9 mouse cellular contexts compared by ENCODE assay signal in genomic region chr16:90747143-90747542, GRCm38 (mm10). TPM values are rescaled to one million over a fixed set of nuclear protein-coding genes. Genes with fewer than 3 reads are reported as not detected.
A peak's percentile ranks its signal among the peaks of the same experiment; 100 is the strongest.
DNase-seq lines count a peak whose midpoint lies in the region; ATAC-seq and TF ChIP-seq lines count a peak whose summit lies in the region.
"Had no signal": no experiment of that assay in that cellular context is flagged by ENCODE, and none has a peak within 500 bp of the region (broad histone marks: within the 10 kb centered on the region; RNA-seq: fewer than 3 reads in every experiment).

No protein-coding gene starts in this region.

- no peak overlapping the region for H3K4me3 ChIP-seq in heart, embryonic 11.5 days (ENCODE audit: low read depth, low read length)
- no peak overlapping the region for H3K4me3 ChIP-seq in testis, adult 2 months (ENCODE audit: control insufficient read depth, low read depth, low read length)
- no peak overlapping the region for H3K4me3 ChIP-seq in liver, embryonic 11.5 days (ENCODE audit: low read depth, low read length)

- no peak for TF ChIP-seq CTCF in testis, adult 2 months (IDR thresholded peaks at IDR 0.05; ENCODE audit: control insufficient read depth, insufficient read depth, insufficient replicate concordance, low read depth, low read length)

- H3K27me3 ChIP-seq in heart, embryonic 11.5 days (ENCODE audit: control insufficient read depth, insufficient read depth, low read length): no peaks in the 10 kb centered on the region
- no peaks in the 10 kb centered on the region for H3K27me3 ChIP-seq in testis, adult 2 months (ENCODE audit: control insufficient read depth, insufficient read depth, low read length)
- no peaks in the 10 kb centered on the region for H3K27me3 ChIP-seq in liver, embryonic 11.5 days (replicated peaks; ENCODE audit: control insufficient read depth, insufficient read depth, low read length)

- no peak for ATAC-seq in heart, embryonic 11.5 days (replicated peaks; ENCODE audit: insufficient number of reproducible peaks, low FRiP score, low TSS enrichment)
- ATAC-seq in liver, embryonic 11.5 days (replicated peaks; ENCODE audit: low FRiP score): no peak
- ATAC-seq: intestine, embryonic 16.5 days had no signal

- TF ChIP-seq POLR2A in testis, adult 2 months (IDR thresholded peaks at IDR 0.05; ENCODE audit: control insufficient read depth, low read depth, low read length): no peak

- 62% methylated on average over 6 of the region's 6 CpGs for WGBS in heart, embryonic 11.5 days (ENCODE audit: insufficient replicate concordance)
- 59% methylated on average over 6 of the region's 6 CpGs for WGBS in liver, embryonic 11.5 days

- H3K36me3 ChIP-seq in heart, embryonic 11.5 days (ENCODE audit: control insufficient read depth, insufficient read depth, low read length): peaks cover 3% of the 10 kb centered on the region; the same call in 1 of the 2 replicates
- H3K36me3 ChIP-seq in testis, adult 2 months (ENCODE audit: control insufficient read depth, insufficient read depth, low read length): peaks cover 3% of the 10 kb centered on the region
- H3K36me3 ChIP-seq in liver, embryonic 11.5 days (ENCODE audit: control insufficient read depth, insufficient read depth, low read length): peaks cover 13% of the 10 kb centered on the region

- no peak overlapping the region for H3K4me2 ChIP-seq in heart, embryonic 11.5 days
- H3K4me2 ChIP-seq in liver, embryonic 11.5 days: no peak overlapping the region; the same call in 1 of the 2 replicates

- no peaks in the 10 kb centered on the region for H3K9me3 ChIP-seq in heart, embryonic 11.5 days (replicated peaks; ENCODE audit: control insufficient read depth, low read length)
- H3K9me3 ChIP-seq in liver, embryonic 11.5 days (ENCODE audit: control insufficient read depth, low read length): no peaks in the 10 kb centered on the region

- no peak overlapping the region for H3K9ac ChIP-seq in heart, embryonic 11.5 days (ENCODE audit: low read depth, low read length)
- H3K9ac ChIP-seq in liver, embryonic 11.5 days (ENCODE audit: low read depth, low read length): peak overlapping the region; percentile 20

- peak; percentile 98 for DNase-seq in heart, adult 11 months
- DNase-seq in testis, postnatal 14 days (ENCODE audit: low spot score): no peak
- no peak for DNase-seq in liver, embryonic 11.5 days (ENCODE audit: low spot score)
- DNase-seq in urinary bladder, adult 2 months (ENCODE audit: low spot score): no peak
- DNase-seq in ovary, postnatal 10 days (ENCODE audit: low spot score): no peak
- no peak for DNase-seq in retina, postnatal 1 day

- H3K27ac ChIP-seq in heart, embryonic 11.5 days (ENCODE audit: low read depth, low read length): no peak overlapping the region
- 0 out of 2 replicates have a peak overlapping the region, but pooled peaks have one; percentile 12 for H3K27ac ChIP-seq in testis, adult 2 months (ENCODE audit: control insufficient read depth, insufficient read depth, low read depth, low read length)
- peak overlapping the region; percentile 28; the same call in 1 of the 2 replicates for H3K27ac ChIP-seq in liver, embryonic 11.5 days (ENCODE audit: low read depth, low read length)

- peaks cover 37% of the 10 kb centered on the region for H3K4me1 ChIP-seq in heart, embryonic 11.5 days (ENCODE audit: control insufficient read depth, insufficient read depth, low read length)
- H3K4me1 ChIP-seq in testis, adult 2 months (ENCODE audit: control insufficient read depth, insufficient read depth, low read length): peaks cover 2% of the 10 kb centered on the region; the same call in 1 of the 2 replicates
- peaks cover 41% of the 10 kb centered on the region for H3K4me1 ChIP-seq in liver, embryonic 11.5 days (replicated peaks; ENCODE audit: control insufficient read depth, insufficient read depth, low read length)

RNA-seq across cellular contexts. Expression of gene Mrap, which starts 9.1 kb away (rescaled TPM):
- polyA plus RNA-seq in heart, embryonic 11.5 days (2014; fragmentation: Nextera tagmentation; extraction: Ambion mirVana): 31.3 and 36.3 TPM in 2 replicates
- 9.9 and 12.6 TPM in 2 replicates for polyA plus RNA-seq in testis, adult 2 months (2012; rRNA removed)
- polyA plus RNA-seq in liver, embryonic 11.5 days (2014; fragmentation: Nextera tagmentation; extraction: Ambion mirVana): 77.5 and 79.0 TPM in 2 replicates
- 8.6 and 15.6 TPM in 2 replicates for polyA plus RNA-seq in urinary bladder, adult 2 months (2012; rRNA removed)

RNA-seq across cellular contexts. Expression of gene Mis18a, which starts 19.9 kb away (rescaled TPM):
- polyA plus RNA-seq in heart, embryonic 11.5 days (2014; fragmentation: Nextera tagmentation; extraction: Ambion mirVana): 45.6 and 46.2 TPM in 2 replicates
- 16.8 and 18.6 TPM in 2 replicates for polyA plus RNA-seq in testis, adult 2 months (2012; rRNA removed)
- polyA plus RNA-seq in liver, embryonic 11.5 days (2014; fragmentation: Nextera tagmentation; extraction: Ambion mirVana): 78.1 and 81.0 TPM in 2 replicates
- polyA plus RNA-seq in urinary bladder, adult 2 months (2012; rRNA removed): 11.8 and 15.9 TPM in 2 replicates
